Mouse (Mus musculus) thymus, adult 2 months (tissue): Measurements from ENCODE around the gene Olfr279. TPM values are rescaled to one million over a fixed set of nuclear protein-coding genes. Genes with fewer than 3 reads are reported as not detected.

Experiments
- DNase-seq: peaks from one replicate; pipeline ENCODE4 v3.0.0; 2021
- H3K27ac ChIP-seq: fragments of 200-500 bp; 2 replicates; pipeline ENCODE4 v1.5.1; 2012; ENCODE audit warnings: low read length, control low read depth; ENCODE audit not compliant: control insufficient read depth, insufficient read depth
- H3K27me3 ChIP-seq: fragments of 200-500 bp; 2 replicates; pipeline ENCODE4 v1.6.1; 2012; ENCODE audit warnings: mild to moderate bottlenecking, low read length, moderate library complexity, mixed read lengths; ENCODE audit not compliant: control insufficient read depth, insufficient read depth
- H3K36me3 ChIP-seq: fragments of 200-500 bp; 2 replicates; pipeline ENCODE4 v1.6.1; 2012; ENCODE audit warnings: mild to moderate bottlenecking, low read length, moderate library complexity; ENCODE audit not compliant: control insufficient read depth, insufficient read depth
- H3K4me1 ChIP-seq: fragments of 200-500 bp; replicated peaks from 2 replicates; pipeline ENCODE4 v1.6.1; 2012; ENCODE audit warnings: low read length; ENCODE audit not compliant: control insufficient read depth, insufficient read depth
- H3K4me3 ChIP-seq: fragments of 200-500 bp; 2 replicates; pipeline ENCODE4 v1.5.1; 2012; ENCODE audit warnings: mild to moderate bottlenecking, low read length, control low read depth, moderate library complexity; ENCODE audit not compliant: control insufficient read depth, insufficient read depth
- CTCF ChIP-seq: fragments of 200-500 bp; IDR thresholded peaks from 2 replicates; pipeline ENCODE4 v1.5.1; 2012; ENCODE audit warnings: mild to moderate bottlenecking, control low read depth, low read length, moderate library complexity, borderline replicate concordance; ENCODE audit not compliant: control insufficient read depth, poor library complexity, insufficient read depth; ENCODE audit errors: extremely low read depth
- POLR2A ChIP-seq: fragments of 200-500 bp; IDR thresholded peaks from 2 replicates; pipeline ENCODE4 v1.6.1; 2012; ENCODE audit warnings: mild to moderate bottlenecking, low read length, control low read depth, moderate library complexity; ENCODE audit not compliant: control insufficient read depth, poor library complexity, insufficient read depth; ENCODE audit errors: extremely low read depth
- WGBS: fragments of 180-500 bp; shearing (Covaris S2); methylation state at CpG from one replicate; pipeline ENCODE4 v1.1.7; 2018; 5-methylcytosine and 5-hydroxymethylcytosine counted together
- polyA plus RNA-seq: library from polyadenylated mRNA; depleted of rRNA; stranded (reverse); fragments of >200 nt; gene quantifications from 2 replicates; pipeline ENCODE4 v1.2.3, GENCODE M21; 2012; rRNA removed

The Olfr279 gene
- not detected in 2 replicates for polyA plus RNA-seq

GRCm38 (mm10) chr15:98492102-98492501, at the start of gene Olfr279:
Gene Olfr279 (plus strand): TSS chr15:98492402.
- WGBS = 88% methylated on average over 4 of the region's 4 CpGs
- H3K4me3 ChIP-seq = no peak within 1 kb of the TSS
- H3K4me1 ChIP-seq = no peaks in the 10 kb centered on the region; the same call in 1 of the 2 replicates
- TF ChIP-seq POLR2A = no peak
- no peak for TF ChIP-seq CTCF
- no peaks in the 10 kb centered on the region for H3K36me3 ChIP-seq
- H3K27ac ChIP-seq = no peak within 1 kb of the TSS
- DNase-seq = no peak
- no peaks in the 10 kb centered on the region for H3K27me3 ChIP-seq

- 82% methylated on average over 3 of the region's 3 CpGs for WGBS
- Histone ChIP-seq H3K27me3 (no peaks in the 10 kb centered on the region), H3K27ac (no peak overlapping the region), H3K4me1 (no peaks in the 10 kb centered on the region), H3K4me3 (no peak overlapping the region), H3K36me3 (no peaks in the 10 kb centered on the region)
- DNase-seq = no peak
- no peak for TF ChIP-seq POLR2A
These were observed 47.6 kb upstream of the Olfr279 start for GRCm38 (mm10) chr15:98444561-98444960.

GRCm38 (mm10) chr15:98448521-98448920, 43.7 kb upstream of the Olfr279 start:
- no peak for TF ChIP-seq POLR2A
- TF ChIP-seq CTCF = no peak
- Histone ChIP-seq H3K4me3 (no peak overlapping the region), H3K36me3 (no peaks in the 10 kb centered on the region), H3K4me1 (no peaks in the 10 kb centered on the region), H3K27me3 (no peaks in the 10 kb centered on the region), H3K27ac (no peak overlapping the region)
- WGBS = 65% methylated on average over 4 of the region's 4 CpGs
- DNase-seq = no peak

- Histone ChIP-seq H3K4me3 (no peak within 1 kb of the TSS), H3K27me3 (no peaks in the 10 kb centered on the region), H3K27ac (no peak within 1 kb of the TSS), H3K4me1 (no peaks in the 10 kb centered on the region), H3K36me3 (no peaks in the 10 kb centered on the region)
- WGBS = 96% methylated on average over 7 of the region's 7 CpGs
- no peak for DNase-seq
- TF ChIP-seq CTCF = no peak
- TF ChIP-seq POLR2A = no peak
These were observed 39.9 kb upstream of the Olfr279 start, which contains the start of gene Olfr281 for GRCm38 (mm10) chr15:98452288-98452687. Gene Olfr281 (plus strand): TSS chr15:98452588.

- 98% methylated on average over 4 of the region's 4 CpGs for WGBS
- Histone ChIP-seq H3K4me1 (no peaks in the 10 kb centered on the region), H3K36me3 (no peaks in the 10 kb centered on the region), H3K27me3 (no peaks in the 10 kb centered on the region), H3K27ac (no peak within 1 kb of the TSS), H3K4me3 (no peak within 1 kb of the TSS)
- no peak for DNase-seq
- no peak for TF ChIP-seq CTCF
- no peak for TF ChIP-seq POLR2A
These were observed 22.6 kb upstream of the Olfr279 start, which contains the start of gene OR5BS1P for GRCm38 (mm10) chr15:98469596-98469995. Gene OR5BS1P (plus strand): TSS chr15:98469896.

GRCm38 (mm10) chr15:98471539-98471938, 20.7 kb upstream of the Olfr279 start:
- H3K4me3 ChIP-seq = no peak overlapping the region
- no peaks in the 10 kb centered on the region for H3K27me3 ChIP-seq
- no peak overlapping the region for H3K27ac ChIP-seq
- TF ChIP-seq CTCF = no peak
- TF ChIP-seq POLR2A = no peak
- DNase-seq = no peak
- H3K4me1 ChIP-seq = no peaks in the 10 kb centered on the region; the same call in 1 of the 2 replicates
- no peaks in the 10 kb centered on the region for H3K36me3 ChIP-seq
- WGBS = 95% methylated on average over 13 of the region's 13 CpGs

- TF ChIP-seq CTCF = no peak
- TF ChIP-seq POLR2A = no peak
- Histone ChIP-seq H3K27ac (no peak overlapping the region), H3K4me3 (no peak overlapping the region), H3K36me3 (no peaks in the 10 kb centered on the region), H3K27me3 (no peaks in the 10 kb centered on the region), H3K4me1 (peaks cover 2% of the 10 kb centered on the region; the same call in 1 of the 2 replicates)
- DNase-seq = no peak
- 70% methylated on average over 10 of the region's 10 CpGs for WGBS
These were observed 17.2 kb upstream of the Olfr279 start for GRCm38 (mm10) chr15:98474958-98475357.
